Comparison of ENCODE assay signal across 20 mouse cellular contexts in the genomic region with DNA sequence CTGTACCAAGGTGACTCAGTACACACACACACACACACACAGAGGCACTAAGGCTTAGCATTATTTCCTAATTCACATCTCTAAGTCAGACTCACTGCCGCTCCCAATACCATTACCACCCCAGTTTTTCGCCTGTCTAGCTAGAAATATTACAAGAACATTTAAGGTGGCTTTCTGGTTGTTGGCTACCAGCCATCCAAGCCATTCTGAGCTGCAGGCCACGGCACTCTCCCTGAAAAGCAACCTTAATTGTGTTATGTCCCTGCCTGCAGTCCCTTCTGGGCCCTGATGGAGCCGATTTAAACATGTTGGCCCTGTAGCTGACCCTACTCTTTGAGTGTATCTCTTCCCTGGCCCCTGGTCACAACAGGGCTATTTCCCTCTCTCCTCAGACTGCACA. TPM values are rescaled to one million over a fixed set of nuclear protein-coding genes. Genes with fewer than 3 reads are reported as not detected.
A peak's percentile ranks its signal among the peaks of the same experiment; 100 is the strongest.
DNase-seq lines count a peak whose midpoint lies in the region; ATAC-seq and TF ChIP-seq lines count a peak whose summit lies in the region.
"Had no signal": no experiment of that assay in that cellular context is flagged by ENCODE, and none has a peak within 500 bp of the region (broad histone marks: within the 10 kb centered on the region; RNA-seq: fewer than 3 reads in every experiment).

No protein-coding gene starts in this region.

- H3K36me3 ChIP-seq in erythroblast, embryonic 14.5 days (ENCODE audit: control insufficient read depth), result peaks cover 62% of the 10 kb centered on the region
- no peaks in the 10 kb centered on the region for H3K36me3 ChIP-seq in lung, embryonic 15.5 days
- no peaks in the 10 kb centered on the region for H3K36me3 ChIP-seq in lung, postnatal 0 days (ENCODE audit: insufficient read depth, low read length)
- H3K36me3 ChIP-seq in embryonic facial prominence, embryonic 10.5 days (replicated peaks), result no peaks in the 10 kb centered on the region
- H3K36me3 ChIP-seq in liver, embryonic 14.5 days (replicated peaks; ENCODE audit: control insufficient read depth, insufficient read depth, low read depth), result peaks cover 3% of the 10 kb centered on the region; the same call in 1 of the 2 replicates
- H3K36me3 ChIP-seq: midbrain, embryonic 12.5 days had no signal

- H3K9me3 ChIP-seq in erythroblast, embryonic 14.5 days (ENCODE audit: control insufficient read depth, low read length), result no peaks in the 10 kb centered on the region
- no peaks in the 10 kb centered on the region for H3K9me3 ChIP-seq in lung, embryonic 15.5 days
- H3K9me3 ChIP-seq in lung, postnatal 0 days (ENCODE audit: low read length), result no peaks in the 10 kb centered on the region
- no peaks in the 10 kb centered on the region for H3K9me3 ChIP-seq in embryonic facial prominence, embryonic 10.5 days
- no peaks in the 10 kb centered on the region for H3K9me3 ChIP-seq in liver, embryonic 14.5 days (ENCODE audit: control insufficient read depth, low read length)
- H3K9me3 ChIP-seq: midbrain, embryonic 12.5 days had no signal

- no peaks in the 10 kb centered on the region for H3K27me3 ChIP-seq in erythroblast, embryonic 14.5 days (ENCODE audit: control insufficient read depth)
- H3K27me3 ChIP-seq in lung, embryonic 15.5 days, result no peaks in the 10 kb centered on the region
- no peaks in the 10 kb centered on the region for H3K27me3 ChIP-seq in lung, postnatal 0 days (replicated peaks; ENCODE audit: insufficient read depth, low read length)
- peaks cover 4% of the 10 kb centered on the region; the same call in 1 of the 2 replicates for H3K27me3 ChIP-seq in embryonic facial prominence, embryonic 10.5 days (replicated peaks; ENCODE audit: low read depth, poor library complexity, severe bottlenecking)
- no peaks in the 10 kb centered on the region for H3K27me3 ChIP-seq in liver, embryonic 14.5 days (ENCODE audit: control insufficient read depth, insufficient read depth, low read length)
- H3K27me3 ChIP-seq: CH12.LX had no signal

- no peak for DNase-seq in lung, postnatal 0 days (ENCODE audit: low spot score)
- DNase-seq in embryonic facial prominence, embryonic 10.5 days (ENCODE audit: low spot score), result no peak
- DNase-seq in liver, embryonic 14.5 days (ENCODE audit: low read depth in 3 of 3, low spot score in 3 of 3), result no peak
- DNase-seq: adrenal gland, postnatal 14 days; embryo, embryonic 11 days; heart, adult 2 months; heart, postnatal 36 days; kidney, adult 18-20 months; kidney, postnatal 10 days; right cerebral cortex, postnatal 25 days had no signal

- ATAC-seq in erythroblast, adult 5-6 weeks (replicated peaks; ENCODE audit: low FRiP score, poor library complexity, severe bottlenecking), result no peak
- ATAC-seq in lung, embryonic 15.5 days (ENCODE audit: borderline replicate concordance, extremely low read depth, low FRiP score, low TSS enrichment), result no peak
- ATAC-seq in lung, postnatal 0 days, result no peak
- no peak for ATAC-seq in liver, embryonic 14.5 days (ENCODE audit: insufficient read depth)
- no peak for ATAC-seq in activated CD4-positive, CD25-positive, alpha-beta regulatory T cell, adult 4 months
- ATAC-seq in frontal cortex, adult (ENCODE audit: low TSS enrichment), result no peak
- ATAC-seq: forebrain, embryonic 16.5 days; hindbrain, postnatal 0 days had no signal

- H3K9ac ChIP-seq in lung, embryonic 15.5 days, result no peak overlapping the region
- no peak overlapping the region for H3K9ac ChIP-seq in lung, postnatal 0 days (replicated peaks; ENCODE audit: low read depth)
- peak overlapping the region; percentile 98 for H3K9ac ChIP-seq in liver, embryonic 14.5 days (replicated peaks)
- H3K9ac ChIP-seq: midbrain, embryonic 12.5 days had no signal

- H3K4me2 ChIP-seq in lung, embryonic 15.5 days, result 0 out of 2 replicates have a peak overlapping the region, but pooled peaks have one; percentile 90
- H3K4me2 ChIP-seq in lung, postnatal 0 days (replicated peaks; ENCODE audit: low read depth, low read length), result no peak overlapping the region
- H3K4me2 ChIP-seq in liver, embryonic 14.5 days (ENCODE audit: low read depth), result peak overlapping the region; percentile 98

- peak overlapping the region; percentile 70 for H3K4me3 ChIP-seq in erythroblast, embryonic 14.5 days (replicated peaks)
- H3K4me3 ChIP-seq in lung, embryonic 15.5 days, result no peak overlapping the region
- H3K4me3 ChIP-seq in lung, postnatal 0 days (ENCODE audit: low read depth, low read length), result no peak overlapping the region
- peak overlapping the region; percentile 81; the same call in 1 of the 2 replicates for H3K4me3 ChIP-seq in embryonic facial prominence, embryonic 10.5 days
- H3K4me3 ChIP-seq in liver, embryonic 14.5 days (ENCODE audit: insufficient read depth in 1 of 2, low read depth in 2 of 2, low read length in 2 of 2), result peak overlapping the region; percentile 78 to 79
- H3K4me3 ChIP-seq: heart, adult 2 months; left cerebral cortex, adult 2 months; midbrain, embryonic 12.5 days had no signal

- H3K4me1 ChIP-seq in erythroblast, embryonic 14.5 days (ENCODE audit: control insufficient read depth), result peaks cover 92% of the 10 kb centered on the region
- peaks cover 29% of the 10 kb centered on the region for H3K4me1 ChIP-seq in lung, embryonic 15.5 days
- peaks cover 9% of the 10 kb centered on the region; the same call in 1 of the 2 replicates for H3K4me1 ChIP-seq in lung, postnatal 0 days (ENCODE audit: insufficient read depth, low read depth, low read length)
- peaks cover 34% of the 10 kb centered on the region for H3K4me1 ChIP-seq in embryonic facial prominence, embryonic 10.5 days
- peaks cover 50 to 58% of the 10 kb centered on the region in 2 experiments for H3K4me1 ChIP-seq in liver, embryonic 14.5 days (replicated peaks; ENCODE audit: control insufficient read depth in 2 of 2, insufficient read depth in 2 of 2, low read length in 1 of 2)

- TF ChIP-seq CTCF in lung, postnatal 0 days (IDR thresholded peaks at IDR 0.05), result no peak
- TF ChIP-seq CTCF in liver, embryonic 14.5 days (IDR thresholded peaks at IDR 0.05; ENCODE audit: low read depth), result 0 out of 2 replicates have a peak, but pooled peaks have one; percentile 7

- WGBS in lung, embryonic 15.5 days, result 83% methylated on average over 4 of the region's 4 CpGs
- 81% methylated on average over 4 of the region's 4 CpGs for WGBS in lung, postnatal 0 days
- WGBS in embryonic facial prominence, embryonic 10.5 days, result 83% methylated on average over 4 of the region's 4 CpGs
- 37% methylated on average over 4 of the region's 4 CpGs for WGBS in liver, embryonic 14.5 days (ENCODE audit: insufficient replicate concordance)

- H3K27ac ChIP-seq in lung, embryonic 15.5 days, result no peak overlapping the region
- H3K27ac ChIP-seq in lung, postnatal 0 days (ENCODE audit: low read length), result no peak overlapping the region
- H3K27ac ChIP-seq in embryonic facial prominence, embryonic 10.5 days (replicated peaks), result no peak overlapping the region
- H3K27ac ChIP-seq in liver, embryonic 14.5 days, result peak overlapping the region; percentile 91
- H3K27ac ChIP-seq: heart, adult 2 months; hindbrain, postnatal 0 days; left cerebral cortex, adult 2 months; midbrain, embryonic 12.5 days had no signal

- TF ChIP-seq EP300 in lung, postnatal 0 days (IDR thresholded peaks at IDR 0.05), result no peak
- no peak for TF ChIP-seq EP300 in liver, embryonic 14.5 days (IDR thresholded peaks at IDR 0.05; ENCODE audit: low read depth)

RNA-seq across cellular contexts. Expression of gene Hk1, which starts 37.8 kb away (rescaled TPM):
- polyA plus RNA-seq in erythroblast, embryonic 14.5 days (2012), result 47.9 and 53.6 TPM in 2 replicates
- total RNA-seq in erythroblast, adult 5-6 weeks (2015; ENCODE audit: low replicate concordance), result 35.5 and 52.0 TPM in 2 replicates
- total RNA-seq in erythroblast, adult 5-6 weeks (2017; ENCODE audit: low replicate concordance), result 105 and 158 TPM in 2 replicates
- polyA plus RNA-seq in lung, embryonic 15.5 days (2015; fragmentation: Nextera tagmentation; extraction: Ambion mirVana), result 35.1 and 39.9 TPM in 2 replicates
- polyA plus RNA-seq in lung, postnatal 0 days (2015; fragmentation: Nextera tagmentation; extraction: Ambion mirVana), result 25.8 and 27.8 TPM in 2 replicates
- polyA plus RNA-seq in embryonic facial prominence, embryonic 10.5 days (2016; fragmentation: Nextera tagmentation; extraction: Ambion mirVana), result 29.1 and 31.7 TPM in 2 replicates
- polyA plus RNA-seq in liver, embryonic 14.5 days (2012; rRNA removed), result 40.8 and 56.1 TPM in 2 replicates
- 54.2 and 58.7 TPM in 2 replicates for polyA plus RNA-seq in liver, embryonic 14.5 days (2014; fragmentation: Nextera tagmentation; extraction: Ambion mirVana)
- polyA plus RNA-seq in activated CD4-positive, CD25-positive, alpha-beta regulatory T cell, adult 4 months (2017; shearing (Covaris generic)), result 10 to 100 TPM; 52.7 to 92.5 TPM

Comparison
In these comparisons a context has a peak if more than half of its experiments do, and no peak if none do; other contexts are left out.
1. H3K4me3 ChIP-seq: peak in erythroblast, embryonic 14.5 days (single experiment), embryonic facial prominence, embryonic 10.5 days (single experiment) and liver, embryonic 14.5 days (2 of 2); none in lung, embryonic 15.5 days (single experiment) and lung, postnatal 0 days (single experiment).